Mouse (Mus musculus) lung, postnatal 0 days (tissue): Measurements from ENCODE around the gene Wwtr1.

ENCODE experiments used
- CTCF ChIP-seq: IDR thresholded peaks from 2 replicates; pipeline ENCODE4 v1.5.1; 2016; ENCODE audit warnings: antibody characterized with exemption, mild to moderate bottlenecking
- EP300 ChIP-seq: IDR thresholded peaks from 2 replicates; pipeline ENCODE4 v1.6.1; 2016; ENCODE audit warnings: antibody characterized with exemption, mild to moderate bottlenecking, control low read depth

GRCm38 (mm10) chr3:57544154-57544553 is 31.6 kb downstream of the Wwtr1 start:
- no peak for TF ChIP-seq CTCF
- TF ChIP-seq EP300, result peak; percentile 92
